Mouse (Mus musculus) midbrain, embryonic 11.5 days (tissue): Measurements from ENCODE around the gene Gbf1. TPM values are rescaled to one million over a fixed set of nuclear protein-coding genes. Genes with fewer than 3 reads are reported as not detected.

Source experiments
- ATAC-seq: fragments of 200-750 bp; cut with Nextera tagmentation; 2 replicates; pipeline ENCODE4 v1.8.0; 2017; ENCODE audit warnings: moderate TSS enrichment, moderate library complexity; ENCODE audit not compliant: low FRiP score
- DNase-seq: peaks from one replicate; pipeline ENCODE4 v3.0.0; 2015; ENCODE audit warnings: low spot score; ENCODE audit errors: missing footprints
- H3K27ac ChIP-seq: fragments of 300-500 bp; sonication (generic); 2 replicates; pipeline ENCODE4 v1.5.1; 2014; ENCODE audit warnings: low read depth, low read length
- H3K27me3 ChIP-seq: fragments of 300-500 bp; sonication (generic); 2 replicates; pipeline ENCODE4 v1.6.1; 2014; ENCODE audit warnings: mild to moderate bottlenecking, low read length, moderate library complexity, mixed read lengths; ENCODE audit not compliant: control insufficient read depth, insufficient read depth
- H3K36me3 ChIP-seq: fragments of 300-500 bp; sonication (generic); 2 replicates; pipeline ENCODE4 v1.6.1; 2014; ENCODE audit warnings: mild to moderate bottlenecking, low read length, moderate library complexity, mixed read lengths; ENCODE audit not compliant: control insufficient read depth, insufficient read depth
- H3K4me1 ChIP-seq: fragments of 300-500 bp; sonication (generic); 2 replicates; pipeline ENCODE4 v1.6.1; 2014; ENCODE audit warnings: low read length; ENCODE audit not compliant: control insufficient read depth, insufficient read depth
- H3K4me2 ChIP-seq: fragments of 300-500 bp; sonication (generic); 2 replicates; pipeline ENCODE4 v1.6.1; 2014; ENCODE audit warnings: mild to moderate bottlenecking, moderate library complexity
- H3K4me3 ChIP-seq: fragments of 300-500 bp; sonication (generic); 2 replicates; pipeline ENCODE4 v1.5.1; 2014; ENCODE audit warnings: low read depth, low read length
- H3K9ac ChIP-seq: fragments of 300-500 bp; sonication (generic); 2 replicates; pipeline ENCODE4 v1.6.1; 2014; ENCODE audit warnings: low read length
- H3K9me3 ChIP-seq: fragments of 300-500 bp; sonication (generic); 2 replicates; pipeline ENCODE4 v1.6.1; 2016; ENCODE audit warnings: low read length; ENCODE audit not compliant: control insufficient read depth
- WGBS: fragments of 180-500 bp; shearing (Covaris S2); extraction: QIAGEN DNeasy Blood & Tissue Kit; methylation state at CpG from one replicate; pipeline ENCODE4 v1.1.7; 2014; 5-methylcytosine and 5-hydroxymethylcytosine counted together
- polyA plus RNA-seq: library from polyadenylated mRNA; unstranded; fragments of >200 nt; fragmentation: Nextera tagmentation; extraction: Ambion mirVana; gene quantifications from 2 replicates; pipeline ENCODE4 v1.2.1, GENCODE M21; 2014

The Gbf1 gene
- polyA plus RNA-seq, 1 experiment from 2014 or later = 42.6 TPM

GRCm38 (mm10) chr19:46169396-46169795, 17.1 kb downstream of the Gbf1 start:
- no peak overlapping the region for H3K4me2 ChIP-seq
- no peak for DNase-seq
- H3K4me1 ChIP-seq = no peaks in the 10 kb centered on the region
- H3K9ac ChIP-seq = no peak overlapping the region
- WGBS = 72% methylated on average over 3 of the region's 3 CpGs
- H3K27me3 ChIP-seq = no peaks in the 10 kb centered on the region
- no peak overlapping the region for H3K4me3 ChIP-seq
- peaks cover 6% of the 10 kb centered on the region; the same call in 1 of the 2 replicates for H3K36me3 ChIP-seq
- no peak overlapping the region for H3K27ac ChIP-seq
- H3K9me3 ChIP-seq = no peaks in the 10 kb centered on the region
- ATAC-seq = no peak

- no peak for ATAC-seq
- H3K4me1 ChIP-seq = no peaks in the 10 kb centered on the region
- H3K27me3 ChIP-seq = no peaks in the 10 kb centered on the region
- no peaks in the 10 kb centered on the region for H3K9me3 ChIP-seq
- DNase-seq = no peak
- H3K9ac ChIP-seq = no peak overlapping the region
- 63% methylated on average over 1 of the region's 1 CpGs for WGBS
- H3K4me3 ChIP-seq = no peak overlapping the region
- peaks cover 5% of the 10 kb centered on the region; the same call in 1 of the 2 replicates for H3K36me3 ChIP-seq
- no peak overlapping the region for H3K4me2 ChIP-seq
- H3K27ac ChIP-seq = no peak overlapping the region
Observed at GRCm38 (mm10) chr19:46169913-46170312, 17.6 kb downstream of the Gbf1 start.

DNA sequence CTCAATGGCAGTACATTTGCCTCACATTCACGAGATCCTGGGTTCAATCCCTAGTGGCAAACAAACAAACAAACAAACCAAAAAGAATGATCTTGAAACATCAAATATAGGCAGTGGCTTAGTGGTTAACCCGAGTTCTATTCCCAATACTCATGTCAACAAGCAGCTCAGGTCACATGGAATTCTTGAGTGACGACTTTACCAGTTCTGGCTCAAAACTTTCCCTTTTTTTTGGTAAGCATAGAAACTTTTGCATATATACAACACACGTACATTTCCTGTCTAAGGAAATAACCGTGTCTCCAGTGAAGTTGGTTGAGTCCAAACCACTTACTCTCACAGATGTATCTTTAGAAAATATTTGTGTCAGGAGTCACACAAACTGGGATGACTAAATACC, 20.2 kb downstream of the Gbf1 start:
- no peaks in the 10 kb centered on the region for H3K36me3 ChIP-seq
- 85% methylated on average over 5 of the region's 5 CpGs for WGBS
- H3K4me2 ChIP-seq = no peak overlapping the region
- no peaks in the 10 kb centered on the region for H3K4me1 ChIP-seq
- no peak overlapping the region for H3K27ac ChIP-seq
- ATAC-seq (no peak), DNase-seq (no peak)
- no peak overlapping the region for H3K4me3 ChIP-seq
- no peak overlapping the region for H3K9ac ChIP-seq
- H3K27me3 ChIP-seq = no peaks in the 10 kb centered on the region
- H3K9me3 ChIP-seq = no peaks in the 10 kb centered on the region

- H3K4me2 ChIP-seq = no peak overlapping the region
- no peaks in the 10 kb centered on the region for H3K27me3 ChIP-seq
- H3K9ac ChIP-seq = no peak overlapping the region
- ATAC-seq = no peak
- H3K27ac ChIP-seq = no peak overlapping the region
- H3K36me3 ChIP-seq = no peaks in the 10 kb centered on the region
- H3K9me3 ChIP-seq = no peaks in the 10 kb centered on the region
- no peak for DNase-seq
- H3K4me1 ChIP-seq = peaks cover 3% of the 10 kb centered on the region; the same call in 1 of the 2 replicates
- no peak overlapping the region for H3K4me3 ChIP-seq
Observed at GRCm38 (mm10) chr19:46175173-46175572, 22.9 kb downstream of the Gbf1 start.

DNA sequence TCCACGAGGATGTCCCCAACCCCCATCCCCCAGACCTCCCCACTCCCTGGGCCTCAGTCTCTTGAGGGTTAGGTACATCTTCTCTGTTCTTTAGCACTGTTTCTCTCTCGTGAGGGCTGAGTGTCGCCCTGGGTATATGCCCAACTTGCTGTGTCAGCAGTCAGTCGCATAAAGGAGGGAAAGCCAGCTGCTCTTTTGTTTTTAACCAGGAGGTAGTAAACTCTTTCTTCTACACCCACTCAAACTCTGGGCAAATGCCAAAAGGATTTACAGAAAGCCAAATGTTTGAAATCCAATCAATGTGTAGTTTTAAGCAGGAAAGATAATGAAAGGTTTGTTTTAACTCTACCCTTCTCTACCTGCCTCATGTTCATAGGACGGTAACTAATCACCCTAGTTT, 24.7 kb downstream of the Gbf1 start:
- WGBS = 60% methylated on average over 5 of the region's 5 CpGs
- DNase-seq (no peak), ATAC-seq (no peak)
- H3K27ac ChIP-seq = no peak overlapping the region
- H3K4me3 ChIP-seq = no peak overlapping the region
- H3K27me3 ChIP-seq = no peaks in the 10 kb centered on the region
- no peaks in the 10 kb centered on the region for H3K9me3 ChIP-seq
- H3K36me3 ChIP-seq = no peaks in the 10 kb centered on the region
- H3K9ac ChIP-seq = no peak overlapping the region
- H3K4me1 ChIP-seq = peaks cover 3% of the 10 kb centered on the region; the same call in 1 of the 2 replicates
- no peak overlapping the region for H3K4me2 ChIP-seq

DNA sequence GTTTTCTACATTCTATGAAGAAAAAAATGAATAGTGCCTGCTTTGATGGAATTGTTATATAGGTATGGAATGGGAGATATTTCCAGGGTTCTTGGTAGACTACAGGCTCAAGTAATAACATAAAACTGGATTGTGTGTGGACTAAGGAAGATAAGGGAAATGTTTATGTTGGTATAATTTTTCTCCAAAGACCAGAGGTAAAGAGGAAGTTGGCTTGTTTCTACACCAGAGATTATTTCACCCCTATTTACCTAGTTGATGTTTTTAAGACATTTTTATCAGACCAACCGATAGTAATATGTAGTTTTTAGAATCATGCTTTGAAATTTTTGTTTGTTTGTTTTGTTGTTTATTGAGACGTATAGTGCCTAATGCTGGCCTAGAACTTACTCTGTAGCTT, 28.0 kb downstream of the Gbf1 start:
- Histone ChIP-seq H3K9me3 (no peaks in the 10 kb centered on the region), H3K4me3 (no peak overlapping the region), H3K4me2 (no peak overlapping the region), H3K36me3 (no peaks in the 10 kb centered on the region), H3K9ac (no peak overlapping the region), H3K27me3 (no peaks in the 10 kb centered on the region), H3K27ac (no peak overlapping the region), H3K4me1 (peaks cover 3% of the 10 kb centered on the region; the same call in 1 of the 2 replicates)
- 89% methylated on average over 2 of the region's 2 CpGs for WGBS
- DNase-seq = no peak
- no peak for ATAC-seq

GRCm38 (mm10) chr19:46182241-46182640, 29.9 kb downstream of the Gbf1 start:
- H3K27ac ChIP-seq = no peak overlapping the region
- H3K4me3 ChIP-seq = no peak overlapping the region
- H3K4me1 ChIP-seq = peaks cover 3% of the 10 kb centered on the region; the same call in 1 of the 2 replicates
- DNase-seq = no peak
- no peaks in the 10 kb centered on the region for H3K9me3 ChIP-seq
- WGBS = 86% methylated on average over 3 of the region's 3 CpGs
- ATAC-seq = no peak
- H3K36me3 ChIP-seq = no peaks in the 10 kb centered on the region
- no peak overlapping the region for H3K9ac ChIP-seq
- H3K4me2 ChIP-seq = no peak overlapping the region
- no peaks in the 10 kb centered on the region for H3K27me3 ChIP-seq

GRCm38 (mm10) chr19:46186611-46187010, 34.3 kb downstream of the Gbf1 start:
- no peak for DNase-seq

DNA sequence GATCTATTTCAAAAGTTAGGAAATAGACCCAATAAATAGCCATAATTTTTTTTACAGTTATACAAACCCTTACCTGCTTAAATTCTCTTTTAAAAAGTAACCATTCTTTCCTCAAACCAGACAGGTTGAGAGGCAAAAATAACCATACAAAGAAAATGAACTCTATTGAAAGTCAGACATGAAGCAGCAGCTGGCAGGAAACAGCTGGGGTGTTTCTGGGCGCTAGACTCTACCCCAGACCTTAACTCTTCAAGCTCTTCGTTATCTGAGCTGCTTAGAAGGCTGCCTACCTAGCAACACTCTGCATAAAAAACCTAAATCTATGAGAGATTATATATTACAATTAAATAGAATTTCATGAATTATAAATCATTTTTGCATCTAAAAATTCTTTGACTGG, 34.9 kb downstream of the Gbf1 start:
- DNase-seq (no peak), ATAC-seq (no peak)
- Histone ChIP-seq H3K36me3 (no peaks in the 10 kb centered on the region), H3K9ac (no peak overlapping the region), H3K9me3 (no peaks in the 10 kb centered on the region), H3K4me2 (no peak overlapping the region), H3K4me1 (no peaks in the 10 kb centered on the region), H3K27ac (no peak overlapping the region), H3K4me3 (no peak overlapping the region), H3K27me3 (no peaks in the 10 kb centered on the region)
- 78% methylated on average over 2 of the region's 2 CpGs for WGBS

More at GRCm38 (mm10) chr19:46186611-46187010, 34.3 kb downstream of the Gbf1 start:
- WGBS = 64% methylated on average over 3 of the region's 3 CpGs
- no peaks in the 10 kb centered on the region for H3K4me1 ChIP-seq
- no peak overlapping the region for H3K27ac ChIP-seq
- H3K4me2 ChIP-seq = no peak overlapping the region
- no peak overlapping the region for H3K4me3 ChIP-seq
- H3K36me3 ChIP-seq = no peaks in the 10 kb centered on the region
- H3K9ac ChIP-seq = no peak overlapping the region
- no peak for ATAC-seq
- no peaks in the 10 kb centered on the region for H3K9me3 ChIP-seq
- no peaks in the 10 kb centered on the region for H3K27me3 ChIP-seq

GRCm38 (mm10) chr19:46198293-46198692, 46.0 kb downstream of the Gbf1 start:
- no peaks in the 10 kb centered on the region for H3K9me3 ChIP-seq
- no peak for ATAC-seq
- WGBS = 94% methylated on average over 3 of the region's 3 CpGs
- H3K36me3 ChIP-seq = no peaks in the 10 kb centered on the region
- H3K27me3 ChIP-seq = no peaks in the 10 kb centered on the region
- no peak for DNase-seq
- H3K4me3 ChIP-seq = no peak overlapping the region
- no peak overlapping the region for H3K9ac ChIP-seq
- H3K4me2 ChIP-seq = no peak overlapping the region
- H3K27ac ChIP-seq = no peak overlapping the region
- no peaks in the 10 kb centered on the region for H3K4me1 ChIP-seq
